Mouse (Mus musculus): ENCODE data around the gene Rbm6. TPM values are rescaled to one million over a fixed set of nuclear protein-coding genes. Genes with fewer than 3 reads are reported as not detected.

The Rbm6 gene
- total and polyA plus RNA-seq, 2 experiments from 2014 or later: 57.9 to 81.3 TPM

GRCm38 (mm10) chr9:107774411-107774810 lies 98.6 kb downstream of the Rbm6 start:
- 95% methylated on average over 3 of the region's 3 CpGs for WGBS
- Histone ChIP-seq H3K4me2 (ENCODE audit: low read depth, low read length, poor library complexity, severe bottlenecking) (no peak overlapping the region), H3K27ac (ENCODE audit: low read depth, low read length) (no peak overlapping the region), H3K4me1 (ENCODE audit: insufficient read depth, low read length) (no peaks in the 10 kb centered on the region), H3K36me3 (ENCODE audit: insufficient read depth, low read length) (peaks cover 22% of the 10 kb centered on the region), H3K9ac (replicated peaks; ENCODE audit: low read length, poor library complexity, severe bottlenecking) (no peak overlapping the region), H3K27me3 (ENCODE audit: insufficient read depth, low read length) (no peaks in the 10 kb centered on the region), H3K4me3 (ENCODE audit: low read depth, low read length) (no peak overlapping the region), H3K9me3 (ENCODE audit: low read length) (no peaks in the 10 kb centered on the region)
- ATAC-seq (ENCODE audit: low FRiP score) (no peak), DNase-seq (ENCODE audit: low spot score) (no peak)
- TF ChIP-seq CTCF (IDR thresholded peaks at IDR 0.05): no peak

GRCm38 (mm10) chr9:107771782-107772181 lies 101.3 kb downstream of the Rbm6 start:
- 69% methylated on average over 2 of the region's 2 CpGs for WGBS
- Histone ChIP-seq H3K9ac (replicated peaks; ENCODE audit: low read length, poor library complexity, severe bottlenecking) (no peak overlapping the region), H3K4me2 (ENCODE audit: low read depth, low read length, poor library complexity, severe bottlenecking) (no peak overlapping the region), H3K36me3 (ENCODE audit: insufficient read depth, low read length) (peaks cover 25% of the 10 kb centered on the region), H3K4me1 (ENCODE audit: insufficient read depth, low read length) (no peaks in the 10 kb centered on the region), H3K9me3 (ENCODE audit: low read length) (no peaks in the 10 kb centered on the region), H3K27ac (ENCODE audit: low read depth, low read length) (peak overlapping the region; percentile 99; the same call in 1 of the 2 replicates), H3K27me3 (ENCODE audit: insufficient read depth, low read length) (no peaks in the 10 kb centered on the region), H3K4me3 (ENCODE audit: low read depth, low read length) (no peak overlapping the region)
- no peak for TF ChIP-seq CTCF (IDR thresholded peaks at IDR 0.05)
- ATAC-seq (ENCODE audit: low FRiP score) (no peak), DNase-seq (ENCODE audit: low spot score) (no peak)

- Histone ChIP-seq H3K4me3 (ENCODE audit: low read depth, low read length) (peak within 1 kb of the TSS; percentile 100), H3K27me3 (ENCODE audit: insufficient read depth, low read length) (no peaks in the 10 kb centered on the region), H3K4me2 (ENCODE audit: low read depth, low read length, poor library complexity, severe bottlenecking) (peak within 1 kb of the TSS; percentile 56), H3K36me3 (ENCODE audit: insufficient read depth, low read length) (peaks cover 18% of the 10 kb centered on the region), H3K9me3 (ENCODE audit: low read length) (no peaks in the 10 kb centered on the region), H3K9ac (replicated peaks; ENCODE audit: low read length, poor library complexity, severe bottlenecking) (peak within 1 kb of the TSS; percentile 100), H3K4me1 (ENCODE audit: insufficient read depth, low read length) (no peaks in the 10 kb centered on the region), H3K27ac (ENCODE audit: low read depth, low read length) (peak within 1 kb of the TSS; percentile 99)
- TF ChIP-seq CTCF (IDR thresholded peaks at IDR 0.05): no peak
- ATAC-seq (ENCODE audit: low FRiP score): peak; percentile 100
- WGBS: under 1% methylated on average over 60 of the region's 60 CpGs
- DNase-seq (ENCODE audit: low spot score): peak; percentile 97
Measured at GRCm38 (mm10) chr9:107770374-107771290, 102.4 kb downstream of the Rbm6 start, which contains the start of gene Rbm5. TSS of gene Rbm5 (minus strand) at chr9:107770996.

GRCm38 (mm10) chr9:107770037-107770373 lies 103.0 kb downstream of the Rbm6 start:
- WGBS: 1% methylated on average over 9 of the region's 9 CpGs
- peak overlapping the region; percentile 100 for H3K4me3 ChIP-seq (ENCODE audit: low read depth, low read length)
- peaks cover 18% of the 10 kb centered on the region for H3K36me3 ChIP-seq (ENCODE audit: insufficient read depth, low read length)
- H3K27me3 ChIP-seq (ENCODE audit: insufficient read depth, low read length): no peaks in the 10 kb centered on the region
- peak overlapping the region; percentile 56 for H3K4me2 ChIP-seq (ENCODE audit: low read depth, low read length, poor library complexity, severe bottlenecking)
- peak overlapping the region; percentile 99 for H3K27ac ChIP-seq (ENCODE audit: low read depth, low read length)
- no peak for TF ChIP-seq CTCF (IDR thresholded peaks at IDR 0.05)
- H3K9ac ChIP-seq (replicated peaks; ENCODE audit: low read length, poor library complexity, severe bottlenecking): peak overlapping the region; percentile 100
- H3K4me1 ChIP-seq (ENCODE audit: insufficient read depth, low read length): no peaks in the 10 kb centered on the region
- DNase-seq (ENCODE audit: low spot score) (no peak), ATAC-seq (ENCODE audit: low FRiP score) (no peak)
- H3K9me3 ChIP-seq (ENCODE audit: low read length): no peaks in the 10 kb centered on the region

- WGBS: 7% methylated on average over 4 of the region's 4 CpGs
- DNase-seq (ENCODE audit: low spot score) (peak; percentile 26), ATAC-seq (ENCODE audit: low FRiP score) (no peak)
Measured at GRCm38 (mm10) chr9:107769445-107770000, 103.5 kb downstream of the Rbm6 start.

GRCm38 (mm10) chr9:107768851-107769250 lies 104.2 kb downstream of the Rbm6 start:
- no peak for DNase-seq (ENCODE audit: low spot score)
- whole genome bisulfite sequencing: 52% methylated on average over 5 of the region's 5 CpGs
- H3K27ac ChIP-seq (ENCODE audit: low read depth, low read length): no peak overlapping the region
- H3K4me3 ChIP-seq (ENCODE audit: low read depth, low read length): peak overlapping the region; percentile 100
- no peaks in the 10 kb centered on the region for H3K9me3 ChIP-seq (ENCODE audit: low read length)
- peak overlapping the region; percentile 56 for H3K4me2 ChIP-seq (ENCODE audit: low read depth, low read length, poor library complexity, severe bottlenecking)
- peak overlapping the region; percentile 100 for H3K9ac ChIP-seq (replicated peaks; ENCODE audit: low read length, poor library complexity, severe bottlenecking)
- H3K36me3 ChIP-seq (ENCODE audit: insufficient read depth, low read length): peaks cover 16% of the 10 kb centered on the region
- no peaks in the 10 kb centered on the region for H3K4me1 ChIP-seq (ENCODE audit: insufficient read depth, low read length)
- H3K27me3 ChIP-seq (ENCODE audit: insufficient read depth, low read length): no peaks in the 10 kb centered on the region
- no peak for TF ChIP-seq CTCF (IDR thresholded peaks at IDR 0.05)
- ATAC-seq (ENCODE audit: low FRiP score): no peak

More at GRCm38 (mm10) chr9:107769445-107770000, 103.5 kb downstream of the Rbm6 start:
- Histone ChIP-seq H3K27ac (ENCODE audit: low read depth, low read length) (peak overlapping the region; percentile 99), H3K9ac (replicated peaks; ENCODE audit: low read length, poor library complexity, severe bottlenecking) (peak overlapping the region; percentile 100), H3K9me3 (ENCODE audit: low read length) (no peaks in the 10 kb centered on the region), H3K4me2 (ENCODE audit: low read depth, low read length, poor library complexity, severe bottlenecking) (peak overlapping the region; percentile 56), H3K36me3 (ENCODE audit: insufficient read depth, low read length) (peaks cover 16% of the 10 kb centered on the region), H3K4me1 (ENCODE audit: insufficient read depth, low read length) (no peaks in the 10 kb centered on the region), H3K27me3 (ENCODE audit: insufficient read depth, low read length) (no peaks in the 10 kb centered on the region), H3K4me3 (ENCODE audit: low read depth, low read length) (peak overlapping the region; percentile 100)
- peak; percentile 45 for TF ChIP-seq CTCF (IDR thresholded peaks at IDR 0.05)

Data from midbrain, postnatal 0 days (tissue).